Mouse (Mus musculus) retina, postnatal 1 day (tissue): Measurements from ENCODE around the gene Gstm3.
"Not testable (repeated sequence)": the region's sequence is repeated elsewhere in the genome, so short reads cannot be mapped to it uniquely, and the experiment has no call there.

Experiments
- DNase-seq: peaks from one replicate; pipeline ENCODE4 v3.0.0-alpha.2; 2012

Gene Gstm3

DNA sequence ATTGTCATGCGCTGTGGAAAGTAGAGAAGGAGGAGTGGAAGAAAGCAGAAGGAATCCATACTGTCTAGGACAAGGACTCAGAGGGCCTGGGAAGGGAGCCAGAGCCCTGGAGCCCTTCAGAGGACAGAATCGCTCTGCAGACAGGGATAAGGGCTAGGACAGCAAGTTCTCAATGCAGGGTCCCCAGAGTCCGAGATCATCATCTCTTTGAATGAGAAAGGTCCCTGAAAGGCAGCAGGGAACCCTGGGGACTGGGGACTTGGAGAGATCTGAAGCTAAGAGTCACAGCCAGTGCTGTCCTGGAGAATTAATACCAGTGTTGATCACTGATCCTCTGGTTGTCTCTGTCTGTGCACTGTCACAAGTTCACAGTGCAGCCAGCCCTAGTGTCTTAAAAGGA is 2.0 kb upstream of the Gstm3 start:
- not testable (repeated sequence) for DNase-seq

DNA sequence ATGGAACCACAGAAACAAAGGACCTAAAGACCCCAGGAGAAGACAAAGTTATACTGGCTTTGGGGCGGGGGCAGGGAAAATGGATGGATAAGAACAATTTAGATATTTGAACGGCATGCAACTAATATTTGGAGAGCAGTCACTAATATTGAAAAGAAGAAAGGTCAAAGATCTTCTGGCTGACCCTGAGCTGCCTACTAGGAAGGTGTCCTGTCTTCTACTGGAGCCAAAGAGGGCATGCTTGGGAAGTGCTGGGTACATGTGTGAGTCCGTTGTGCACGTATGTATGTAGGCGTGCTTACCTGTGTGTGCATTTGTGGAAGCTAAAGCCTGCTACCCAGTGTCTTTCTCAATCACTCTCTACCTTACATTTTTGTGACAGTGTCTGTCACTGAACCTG is 2.5 kb downstream of the Gstm3 start:
- no peak for DNase-seq

DNA sequence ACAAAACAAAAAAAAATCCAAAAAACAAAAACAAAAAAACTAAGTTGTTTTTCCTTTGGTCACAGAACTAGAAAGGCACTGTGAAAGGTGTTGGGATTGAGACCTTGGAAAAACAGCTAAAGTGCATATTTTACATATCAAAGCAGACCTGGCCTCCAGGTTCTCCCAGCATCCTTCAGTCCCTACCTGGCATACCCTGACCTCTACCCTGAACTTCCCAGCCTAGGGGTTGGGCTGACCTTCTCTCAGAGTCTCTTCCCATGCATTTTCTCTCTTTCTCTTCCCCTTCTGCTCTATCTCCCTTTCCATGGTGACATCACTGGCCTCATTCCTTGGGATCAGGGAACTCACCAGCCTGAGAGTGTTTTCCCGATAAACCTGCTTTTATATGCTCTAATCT is 3.5 kb downstream of the Gstm3 start:
- no peak for DNase-seq

DNA sequence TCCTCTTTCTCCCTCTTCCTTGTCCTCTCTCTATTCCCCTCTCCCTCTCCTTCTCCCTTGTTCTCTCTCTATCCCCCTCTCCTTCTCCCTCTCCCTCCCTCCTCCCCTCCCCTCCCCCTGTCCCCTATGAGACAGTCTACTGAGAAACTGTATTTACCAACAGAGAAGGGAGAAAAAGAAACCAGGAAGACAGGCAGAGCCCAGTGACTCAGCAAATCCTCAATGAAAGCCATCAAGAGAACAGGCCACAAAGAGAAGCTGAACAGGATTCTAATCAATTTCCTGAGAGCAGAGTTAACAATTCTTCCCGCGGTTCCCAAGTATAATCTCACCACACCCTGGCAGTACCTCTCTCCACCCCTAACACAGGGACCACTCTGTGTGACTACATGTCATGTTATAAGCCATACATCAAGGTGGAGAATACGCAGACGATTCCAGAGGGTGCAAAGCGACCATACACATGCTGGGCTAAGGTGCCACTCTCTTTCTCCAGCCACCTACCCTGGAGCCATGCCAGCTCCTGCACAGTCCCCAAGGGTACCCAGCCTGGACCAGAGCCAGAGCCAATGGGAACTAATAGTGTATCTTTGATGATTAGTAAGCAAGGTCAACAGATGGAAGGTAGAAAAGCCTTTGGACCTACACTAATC is 4.3 kb downstream of the Gstm3 start:
- DNase-seq = no peak

GRCm38 (mm10) chr3:107964026-107964425 is 5.1 kb downstream of the Gstm3 start:
- no peak for DNase-seq

DNA sequence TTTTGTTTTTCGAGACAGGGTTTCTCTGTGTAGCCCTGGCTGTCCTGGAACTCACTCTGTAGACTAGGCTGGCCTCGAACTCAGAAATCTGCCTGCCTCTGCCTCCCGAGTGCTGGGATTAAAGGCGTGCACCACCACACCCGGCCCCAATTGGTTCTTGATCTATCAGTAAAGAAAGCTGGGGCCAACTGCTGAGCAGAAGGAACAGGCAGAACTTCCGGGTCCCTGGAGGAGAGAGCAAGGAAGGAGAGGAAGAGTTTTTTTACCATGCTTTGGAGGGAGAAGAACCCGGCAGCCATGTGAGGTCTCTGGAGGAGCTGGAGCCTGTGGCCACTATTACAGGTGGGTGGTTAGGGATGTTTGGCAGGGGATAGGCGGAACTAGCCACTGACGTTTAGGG is 13.8 kb downstream of the Gstm3 start:
- not testable (repeated sequence) for DNase-seq

DNA sequence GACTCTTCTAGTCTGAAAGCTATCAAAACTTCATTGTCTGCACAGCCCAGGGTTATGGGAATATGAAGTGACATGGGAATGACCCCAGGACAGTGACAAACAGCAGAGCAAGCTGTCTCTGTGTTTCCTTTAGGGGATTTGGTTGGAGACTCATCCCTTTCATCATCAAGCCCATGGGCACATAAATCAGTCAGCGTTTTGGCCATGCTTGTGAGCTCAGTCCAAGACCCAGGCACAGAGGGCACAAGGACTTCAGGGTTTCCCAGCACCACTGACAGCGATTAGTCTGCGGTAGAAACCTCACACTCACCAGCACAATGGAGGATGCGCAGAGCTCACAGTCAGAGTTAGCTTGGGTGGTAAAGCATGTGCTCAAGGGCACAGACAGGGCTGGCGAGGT is 15.2 kb downstream of the Gstm3 start:
- DNase-seq = no peak

DNA sequence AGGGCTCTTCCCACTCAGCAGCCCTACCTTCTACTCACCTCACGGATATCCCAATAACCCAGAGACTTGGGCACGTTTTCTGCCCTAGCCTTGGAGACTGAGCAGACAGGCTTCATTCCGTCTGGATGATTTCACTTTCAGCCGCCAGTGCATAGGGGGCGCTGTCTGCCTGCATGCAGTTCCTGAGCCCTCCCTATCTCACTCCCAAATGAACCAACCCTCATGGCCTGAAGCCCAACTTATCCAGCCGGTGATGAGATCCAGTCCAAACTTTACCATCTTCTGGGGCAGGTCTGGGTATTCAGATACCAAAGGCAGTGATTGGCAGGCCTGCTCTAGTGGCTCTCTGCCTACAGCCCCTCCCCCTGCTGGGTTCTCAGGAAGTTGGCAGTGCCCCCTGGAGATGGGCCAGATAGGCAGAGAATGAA is 15.7 kb downstream of the Gstm3 start:
- DNase-seq = peak; percentile 69

GRCm38 (mm10) chr3:107950531-107950930 is 18.6 kb downstream of the Gstm3 start:
- DNase-seq = no peak

DNA sequence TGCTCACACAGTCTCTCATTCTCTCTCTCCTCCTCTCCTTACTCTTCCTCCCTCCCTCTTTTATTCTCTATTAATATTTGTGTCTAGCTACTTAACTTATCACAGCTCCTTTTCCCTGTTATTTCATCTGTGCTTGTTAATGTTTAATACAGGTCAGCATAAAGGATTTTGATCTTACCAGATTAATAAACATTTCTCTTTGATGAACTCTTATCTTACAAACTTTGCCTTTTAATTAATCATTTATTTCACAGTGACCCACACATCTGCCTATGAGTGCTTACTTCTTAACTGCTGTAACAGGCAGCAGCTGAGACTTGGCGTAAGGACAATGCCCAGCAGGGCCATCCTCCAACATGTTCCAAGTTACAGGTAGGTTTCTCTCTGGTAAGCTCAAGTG is 19.6 kb downstream of the Gstm3 start:
- not testable (repeated sequence) for DNase-seq

DNA sequence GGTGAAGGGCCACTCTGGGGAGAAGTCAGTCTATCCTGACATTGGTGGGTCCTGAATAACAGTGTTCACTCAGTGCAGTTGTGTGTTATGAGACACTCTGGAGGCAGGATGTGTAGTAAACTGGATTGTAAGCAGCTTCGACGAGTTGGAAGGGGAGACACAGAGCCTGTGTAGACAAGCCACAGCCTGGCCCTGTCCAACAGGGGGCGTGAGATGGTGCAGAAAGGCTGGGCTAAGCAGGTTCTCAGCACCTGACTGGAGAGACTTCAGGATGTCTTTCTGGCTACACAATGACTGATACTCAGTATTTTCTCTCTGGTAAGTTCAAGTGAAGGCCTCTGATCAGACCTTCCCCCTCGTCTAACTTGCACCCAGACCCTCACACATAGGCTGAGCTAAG is 23.4 kb downstream of the Gstm3 start:
- no peak for DNase-seq

GRCm38 (mm10) chr3:107943239-107943990 is 25.7 kb downstream of the Gstm3 start, which contains the start of gene Gstm6:
Gene Gstm6 (minus strand): TSS chr3:107943749.
- DNase-seq = peak; percentile 85

DNA sequence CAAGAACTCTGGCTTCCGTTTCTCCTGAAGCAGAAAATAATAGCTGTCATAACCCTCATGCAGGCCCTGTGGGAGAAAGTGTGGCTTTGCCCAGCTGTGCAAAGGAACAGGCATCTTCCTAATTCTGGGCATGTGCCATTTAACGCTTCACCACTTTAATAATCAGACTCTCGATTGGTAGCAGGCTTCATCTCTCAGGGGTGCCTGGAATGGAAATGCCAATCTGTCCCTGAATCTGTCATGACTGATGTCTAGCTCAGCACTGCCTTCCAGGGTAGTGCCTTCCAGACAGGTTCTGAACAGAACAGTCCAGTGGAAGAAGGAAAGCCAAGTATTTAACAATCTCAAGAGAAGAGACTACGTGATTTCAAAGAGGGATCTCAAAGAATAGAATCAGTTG is 27.8 kb downstream of the Gstm3 start:
- DNase-seq = peak; percentile 45

DNA sequence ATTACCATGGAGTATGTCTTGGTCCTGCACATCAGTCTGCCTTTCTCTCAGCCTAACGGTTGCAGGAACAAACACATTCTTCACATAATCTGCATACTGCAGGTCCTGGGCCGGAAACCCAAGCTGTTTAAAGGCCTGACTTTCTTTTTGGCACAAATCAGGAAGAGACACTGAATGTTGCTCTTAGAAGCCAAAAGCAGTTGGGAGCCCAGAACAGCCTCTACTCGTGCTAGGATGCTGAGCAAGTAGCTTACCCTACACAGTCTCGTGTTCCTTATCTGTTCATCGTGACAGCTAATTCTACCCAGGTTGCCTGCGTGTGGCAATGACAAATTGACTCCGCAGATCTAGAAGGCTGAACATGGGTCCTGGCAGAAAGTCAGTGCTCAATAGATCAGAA is 28.6 kb downstream of the Gstm3 start:
- no peak for DNase-seq

DNA sequence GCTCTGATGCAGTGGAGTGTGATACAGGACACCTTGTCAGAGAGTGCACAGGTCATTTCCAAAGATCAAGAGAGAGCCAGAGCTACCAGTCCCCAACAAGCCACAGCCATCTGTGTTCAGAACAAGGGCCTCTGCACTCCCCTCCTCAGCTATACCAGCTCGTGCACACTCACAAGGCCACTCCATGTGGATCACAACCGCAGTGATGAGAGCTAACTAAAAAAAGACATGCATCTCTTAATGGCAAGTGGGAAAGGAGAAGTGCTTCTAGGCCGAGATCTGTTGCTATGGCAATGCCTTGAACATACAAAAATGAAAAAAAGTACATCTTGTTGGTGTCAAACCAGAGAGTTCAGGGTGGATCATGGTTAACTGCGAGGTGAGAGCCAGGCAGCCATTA is 29.3 kb downstream of the Gstm3 start:
- DNase-seq = no peak

GRCm38 (mm10) chr3:107939403-107939802 is 29.7 kb downstream of the Gstm3 start:
- DNase-seq = peak; percentile 63

DNA sequence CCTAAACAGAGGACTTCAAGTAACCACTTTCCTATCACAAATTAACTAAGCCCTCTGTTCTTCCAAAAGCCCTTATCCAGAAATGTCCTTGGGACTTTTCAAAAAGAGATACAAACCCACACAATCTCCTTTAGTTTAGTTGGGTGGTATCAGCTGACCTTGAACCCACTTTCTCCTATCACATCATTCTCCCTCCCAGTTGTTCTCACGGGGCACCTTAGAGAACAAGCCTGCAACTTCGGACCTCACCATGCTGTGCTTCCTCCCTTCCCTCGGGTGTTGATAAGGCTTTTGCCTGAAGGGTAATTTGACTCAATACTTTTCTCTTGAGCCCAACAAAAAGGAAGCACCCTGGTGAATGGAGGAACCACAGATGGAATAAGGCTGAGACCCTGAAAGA is 33.2 kb downstream of the Gstm3 start:
- no peak for DNase-seq

DNA sequence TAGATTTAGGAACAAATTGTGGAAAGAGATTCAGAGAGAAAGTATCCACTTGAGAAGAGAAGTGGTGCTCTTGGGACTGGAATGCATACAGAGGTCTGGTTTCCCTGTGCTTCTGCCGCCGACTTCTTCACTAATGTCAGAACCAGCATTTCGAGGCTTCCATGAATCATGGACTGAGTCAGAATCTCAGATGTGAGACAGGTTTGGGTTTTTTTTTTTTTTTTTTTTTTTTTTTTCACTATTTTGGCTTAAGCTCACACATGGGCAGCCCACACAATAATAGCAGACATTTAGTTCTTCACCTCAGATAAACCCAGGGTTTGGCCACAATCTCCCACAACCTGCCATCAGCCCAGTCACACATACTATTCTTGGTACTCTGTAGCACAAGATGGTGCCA is 33.8 kb downstream of the Gstm3 start:
- no peak for DNase-seq

DNA sequence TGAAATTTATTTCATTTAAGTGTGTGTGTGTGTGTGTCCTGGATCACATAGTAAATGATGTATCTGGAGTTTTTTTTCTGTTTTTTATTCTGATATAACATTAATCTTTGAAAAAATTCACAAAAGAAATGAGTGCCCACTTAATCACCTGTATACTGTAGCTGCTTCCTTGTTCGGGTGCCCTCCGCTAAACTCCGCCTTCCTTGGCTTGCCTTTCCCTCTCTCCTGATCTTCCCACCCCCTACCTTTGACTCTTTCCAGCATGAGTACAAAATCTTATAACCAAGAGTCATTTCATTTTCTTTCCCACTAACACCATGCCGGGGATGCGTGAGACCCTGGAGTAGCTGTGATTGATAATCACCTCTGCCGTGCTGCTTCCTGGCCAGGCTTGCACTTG is 37.0 kb downstream of the Gstm3 start:
- no peak for DNase-seq

GRCm38 (mm10) chr3:107931670-107932069 is 37.4 kb downstream of the Gstm3 start, which contains the start of gene Gstm7:
Gene Gstm7 (minus strand): TSS chr3:107931817.
- peak; percentile 100 for DNase-seq

DNA sequence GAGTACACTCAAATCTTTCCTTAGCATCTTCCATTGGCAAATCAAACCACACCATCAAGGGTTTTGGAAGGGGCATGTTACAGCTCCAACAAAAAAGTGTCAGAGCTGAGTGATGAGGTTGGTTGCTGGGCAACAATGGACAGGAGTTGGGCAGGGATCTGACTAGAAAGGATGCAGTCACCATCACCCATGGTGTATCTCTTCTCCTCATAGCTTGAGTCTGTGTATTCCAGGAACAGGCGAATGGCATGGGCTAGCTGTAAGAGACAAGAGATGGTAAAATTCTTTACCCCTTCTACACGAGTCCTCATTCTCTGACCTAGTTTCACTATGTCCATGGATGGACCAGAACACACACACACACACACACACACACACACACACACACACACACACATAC is 37.9 kb downstream of the Gstm3 start:
- no peak for DNase-seq

GRCm38 (mm10) chr3:107929731-107930130 is 39.4 kb downstream of the Gstm3 start:
- no peak for DNase-seq

DNA sequence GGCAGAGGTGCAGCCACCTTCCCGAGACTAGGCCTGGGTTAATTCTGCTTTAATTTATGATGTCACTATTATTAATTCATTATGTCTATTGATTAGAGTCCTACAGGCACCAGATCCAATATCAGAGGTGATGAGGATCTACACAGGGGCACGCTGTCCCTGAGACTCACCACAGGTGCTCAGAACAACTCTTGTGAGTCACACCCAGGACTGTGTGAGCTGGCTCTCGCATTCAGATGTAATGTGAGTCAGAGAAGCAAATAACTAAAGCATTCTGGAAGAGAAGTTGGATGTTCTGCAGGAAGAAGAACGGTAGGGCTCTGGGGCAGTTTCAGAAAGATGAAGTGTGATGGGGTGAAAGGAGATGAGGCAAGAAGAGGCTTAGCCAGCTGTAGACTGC is 39.8 kb downstream of the Gstm3 start:
- DNase-seq = no peak

- DNase-seq = no peak
These were observed 40.4 kb downstream of the Gstm3 start for GRCm38 (mm10) chr3:107928691-107929090.

DNA sequence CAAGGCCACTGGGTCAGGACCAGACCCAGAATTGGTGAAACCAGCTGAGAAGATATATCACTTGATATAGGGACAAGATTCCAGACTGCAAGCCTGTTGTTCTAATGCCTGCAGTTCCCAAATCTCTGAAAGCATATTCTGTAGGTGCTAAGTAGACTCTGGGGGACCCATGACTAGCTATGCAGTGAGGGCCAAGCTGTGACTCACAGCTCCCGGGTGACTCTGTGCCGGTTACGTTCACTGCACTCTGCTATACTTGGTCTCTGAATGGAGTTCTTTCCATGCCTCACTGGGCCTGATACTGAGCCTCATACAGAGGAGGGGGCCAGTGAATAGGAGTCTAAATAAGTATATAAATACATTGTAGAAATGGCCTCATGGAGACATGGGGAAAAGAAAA is 41.2 kb downstream of the Gstm3 start:
- no peak for DNase-seq
